Mouse (Mus musculus) heart, embryonic 12.5 days (tissue): Measurements from ENCODE around the gene Slc13a5. TPM values are rescaled to one million over a fixed set of nuclear protein-coding genes. Genes with fewer than 3 reads are reported as not detected.

ENCODE experiments used
- ATAC-seq: fragments of 200-750 bp; cut with Nextera tagmentation; 2 replicates; pipeline ENCODE4 v1.8.0; 2017; ENCODE audit warnings: moderate TSS enrichment, moderate library complexity; ENCODE audit not compliant: insufficient number of reproducible peaks, low FRiP score
- H3K27ac ChIP-seq: fragments of 300-500 bp; sonication (generic); 2 replicates; pipeline ENCODE4 v1.5.1; 2016; ENCODE audit warnings: mild to moderate bottlenecking, moderate library complexity; ENCODE audit not compliant: poor library complexity, severe bottlenecking
- H3K27me3 ChIP-seq: fragments of 300-500 bp; sonication (generic); replicated peaks from 2 replicates; pipeline ENCODE4 v1.6.1; 2016; ENCODE audit warnings: mild to moderate bottlenecking, moderate library complexity
- H3K36me3 ChIP-seq: fragments of 300-500 bp; sonication (generic); 2 replicates; pipeline ENCODE4 v1.6.1; 2016; ENCODE audit warnings: mild to moderate bottlenecking, moderate library complexity
- H3K4me1 ChIP-seq: fragments of 300-500 bp; sonication (generic); replicated peaks from 2 replicates; pipeline ENCODE4 v1.6.1; 2016; ENCODE audit warnings: mild to moderate bottlenecking
- H3K4me2 ChIP-seq: fragments of 300-500 bp; sonication (generic); 2 replicates; pipeline ENCODE4 v1.6.1; 2016; ENCODE audit warnings: mild to moderate bottlenecking, moderate library complexity
- H3K4me3 ChIP-seq: fragments of 300-500 bp; sonication (generic); 2 replicates; pipeline ENCODE4 v1.5.1; 2016; ENCODE audit warnings: mild to moderate bottlenecking
- H3K9ac ChIP-seq: fragments of 300-500 bp; sonication (generic); 2 replicates; pipeline ENCODE4 v1.6.1; 2016; ENCODE audit warnings: mild to moderate bottlenecking, moderate library complexity
- H3K9me3 ChIP-seq: fragments of 300-500 bp; sonication (generic); replicated peaks from 2 replicates; pipeline ENCODE4 v1.6.1; 2016; ENCODE audit warnings: mild to moderate bottlenecking, moderate library complexity
- WGBS: fragments of 180-500 bp; shearing (Covaris S2); methylation state at CpG from one replicate; pipeline ENCODE4 v1.1.7; 2016; 5-methylcytosine and 5-hydroxymethylcytosine counted together
- polyA plus RNA-seq: library from polyadenylated mRNA; unstranded; fragments of >200 nt; fragmentation: Nextera tagmentation; extraction: Ambion mirVana; gene quantifications from 2 replicates; pipeline ENCODE4 v1.2.1, GENCODE M21; 2016

Slc13a5 gene
- polyA plus RNA-seq, 1 experiment from 2014 or later, result 0.17 TPM

- H3K4me1 ChIP-seq, result 0 out of 2 replicates have a peak, but pooled peaks cover 2% of the 10 kb centered on the region
- peaks cover 8% of the 10 kb centered on the region; the same call in 1 of the 2 replicates for H3K27me3 ChIP-seq
- ATAC-seq, result no peak
- H3K36me3 ChIP-seq, result peaks cover 5% of the 10 kb centered on the region; the same call in 1 of the 2 replicates
- no peaks in the 10 kb centered on the region for H3K9me3 ChIP-seq
- H3K9ac ChIP-seq, result no peak overlapping the region
- H3K4me3 ChIP-seq, result no peak overlapping the region
- 74% methylated on average over 4 of the region's 4 CpGs for WGBS
- H3K27ac ChIP-seq, result no peak overlapping the region
- H3K4me2 ChIP-seq, result no peak overlapping the region
Measured at GRCm38 (mm10) chr11:72223414-72223813, 43.6 kb downstream of the Slc13a5 start.

GRCm38 (mm10) chr11:72221278-72221677, 45.7 kb downstream of the Slc13a5 start:
- H3K4me2 ChIP-seq, result no peak overlapping the region
- H3K4me1 ChIP-seq, result peaks cover 7% of the 10 kb centered on the region; the same call in 1 of the 2 replicates
- no peaks in the 10 kb centered on the region for H3K9me3 ChIP-seq
- H3K27ac ChIP-seq, result no peak overlapping the region
- H3K9ac ChIP-seq, result no peak overlapping the region
- 0 out of 2 replicates have a peak, but pooled peaks have one; percentile 22 for ATAC-seq
- 16% methylated on average over 6 of the region's 6 CpGs for WGBS
- no peaks in the 10 kb centered on the region for H3K27me3 ChIP-seq
- no peak overlapping the region for H3K4me3 ChIP-seq
- H3K36me3 ChIP-seq, result peaks cover 5% of the 10 kb centered on the region; the same call in 1 of the 2 replicates

- H3K4me2 ChIP-seq, result no peak overlapping the region
- WGBS, result 80% methylated on average over 5 of the region's 5 CpGs
- H3K27ac ChIP-seq, result no peak overlapping the region
- peaks cover 10% of the 10 kb centered on the region; the same call in 1 of the 2 replicates for H3K36me3 ChIP-seq
- H3K4me1 ChIP-seq, result peaks cover 5% of the 10 kb centered on the region
- no peak for ATAC-seq
- H3K9ac ChIP-seq, result no peak overlapping the region
- no peaks in the 10 kb centered on the region for H3K9me3 ChIP-seq
- H3K4me3 ChIP-seq, result no peak overlapping the region
- no peaks in the 10 kb centered on the region for H3K27me3 ChIP-seq
Measured at GRCm38 (mm10) chr11:72217116-72217515, 49.9 kb downstream of the Slc13a5 start.

- WGBS, result 3% methylated on average over 29 of the region's 29 CpGs
- Histone ChIP-seq H3K36me3 (peaks cover 25% of the 10 kb centered on the region), H3K27ac (peak within 1 kb of the TSS; percentile 69), H3K4me1 (peaks cover 5% of the 10 kb centered on the region), H3K9me3 (no peaks in the 10 kb centered on the region), H3K27me3 (no peaks in the 10 kb centered on the region), H3K4me3 (peak within 1 kb of the TSS; percentile 98), H3K4me2 (peak within 1 kb of the TSS; percentile 98), H3K9ac (peak within 1 kb of the TSS; percentile 86)
- peak; percentile 81 for ATAC-seq
Measured at GRCm38 (mm10) chr11:72215410-72215797, 51.6 kb downstream of the Slc13a5 start, which contains the start of gene Med31. Med31 (minus strand) TSS chr11:72215592.

- peak overlapping the region; percentile 86 for H3K9ac ChIP-seq
- H3K9me3 ChIP-seq, result no peaks in the 10 kb centered on the region
- H3K36me3 ChIP-seq, result peaks cover 31% of the 10 kb centered on the region
- under 1% methylated on average over 51 of the region's 51 CpGs for WGBS
- peak overlapping the region; percentile 98 for H3K4me3 ChIP-seq
- peak overlapping the region; percentile 98 for H3K4me2 ChIP-seq
- ATAC-seq, result peak; percentile 96
- no peaks in the 10 kb centered on the region for H3K27me3 ChIP-seq
- H3K27ac ChIP-seq, result peak overlapping the region; percentile 69
- H3K4me1 ChIP-seq, result peaks cover 5% of the 10 kb centered on the region
Measured at GRCm38 (mm10) chr11:72214591-72215409, 52.2 kb downstream of the Slc13a5 start.

GRCm38 (mm10) chr11:72207834-72208377, 59.1 kb downstream of the Slc13a5 start:
- peaks cover 25% of the 10 kb centered on the region for H3K36me3 ChIP-seq
- H3K4me2 ChIP-seq, result peak overlapping the region; percentile 89
- ATAC-seq, result no peak
- no peak overlapping the region for H3K27ac ChIP-seq
- peaks cover 14% of the 10 kb centered on the region for H3K4me1 ChIP-seq
- peak overlapping the region; percentile 83 for H3K4me3 ChIP-seq
- WGBS, result 15% methylated on average over 17 of the region's 17 CpGs
- peak overlapping the region; percentile 82 for H3K9ac ChIP-seq
- H3K9me3 ChIP-seq, result no peaks in the 10 kb centered on the region
- no peaks in the 10 kb centered on the region for H3K27me3 ChIP-seq

- H3K9ac ChIP-seq, result peak within 1 kb of the TSS; percentile 82
- peak within 1 kb of the TSS; percentile 83 for H3K4me3 ChIP-seq
- peaks cover 14% of the 10 kb centered on the region for H3K4me1 ChIP-seq
- peak within 1 kb of the TSS; percentile 5; the same call in 1 of the 2 replicates for H3K27ac ChIP-seq
- H3K27me3 ChIP-seq, result no peaks in the 10 kb centered on the region
- H3K4me2 ChIP-seq, result peak within 1 kb of the TSS; percentile 89
- no peaks in the 10 kb centered on the region for H3K9me3 ChIP-seq
- H3K36me3 ChIP-seq, result peaks cover 24% of the 10 kb centered on the region
- under 1% methylated on average over 42 of the region's 42 CpGs for WGBS
- ATAC-seq, result peak; percentile 95
Measured at GRCm38 (mm10) chr11:72207204-72207833, 59.7 kb downstream of the Slc13a5 start, which contains the start of the genes 4933427D14Rik and Txndc17. 4933427D14Rik (minus strand) TSS chr11:72207459. Txndc17 (plus strand) TSS chr11:72207547.

- Histone ChIP-seq H3K27me3 (no peaks in the 10 kb centered on the region), H3K4me1 (peaks cover 14% of the 10 kb centered on the region), H3K9me3 (no peaks in the 10 kb centered on the region), H3K36me3 (peaks cover 23% of the 10 kb centered on the region), H3K4me3 (peak within 1 kb of the TSS; percentile 83), H3K4me2 (peak within 1 kb of the TSS; percentile 89), H3K27ac (peak within 1 kb of the TSS; percentile 5; the same call in 1 of the 2 replicates), H3K9ac (peak within 1 kb of the TSS; percentile 82)
- WGBS, result under 1% methylated on average over 43 of the region's 43 CpGs
- ATAC-seq, result peak; percentile 40; the same call in 1 of the 2 replicates
Measured at GRCm38 (mm10) chr11:72206341-72207203, 60.5 kb downstream of the Slc13a5 start, which contains the start of gene Gm43951. Gm43951 (minus strand) TSS chr11:72206840.

- Histone ChIP-seq H3K4me2 (0 out of 2 replicates have a peak overlapping the region, but pooled peaks have one; percentile 89), H3K36me3 (peaks cover 17% of the 10 kb centered on the region), H3K4me3 (no peak overlapping the region), H3K27me3 (no peaks in the 10 kb centered on the region), H3K27ac (no peak overlapping the region), H3K9ac (no peak overlapping the region), H3K4me1 (peaks cover 14% of the 10 kb centered on the region), H3K9me3 (no peaks in the 10 kb centered on the region)
- 82% methylated on average over 6 of the region's 6 CpGs for WGBS
- no peak for ATAC-seq
Measured at GRCm38 (mm10) chr11:72205256-72205655, 61.8 kb downstream of the Slc13a5 start.

- Histone ChIP-seq H3K4me3 (no peak overlapping the region), H3K9me3 (no peaks in the 10 kb centered on the region), H3K4me2 (no peak overlapping the region), H3K27me3 (no peaks in the 10 kb centered on the region), H3K9ac (no peak overlapping the region), H3K4me1 (peaks cover 14% of the 10 kb centered on the region), H3K36me3 (peaks cover 20% of the 10 kb centered on the region), H3K27ac (no peak overlapping the region)
- WGBS, result 76% methylated on average over 1 of the region's 1 CpGs
- ATAC-seq, result no peak
Measured at GRCm38 (mm10) chr11:72203440-72203839, 63.6 kb downstream of the Slc13a5 start.
